Mouse (Mus musculus): Measurements from ENCODE around the gene Gm21972. TPM values are rescaled to one million over a fixed set of nuclear protein-coding genes. Genes with fewer than 3 reads are reported as not detected.
A peak's percentile ranks its signal among the peaks of the same experiment; 100 is the strongest.

The Gm21972 gene
- total and polyA plus RNA-seq, 3 experiments: 0.47 to 78.8 (median 4.4) TPM

DNA sequence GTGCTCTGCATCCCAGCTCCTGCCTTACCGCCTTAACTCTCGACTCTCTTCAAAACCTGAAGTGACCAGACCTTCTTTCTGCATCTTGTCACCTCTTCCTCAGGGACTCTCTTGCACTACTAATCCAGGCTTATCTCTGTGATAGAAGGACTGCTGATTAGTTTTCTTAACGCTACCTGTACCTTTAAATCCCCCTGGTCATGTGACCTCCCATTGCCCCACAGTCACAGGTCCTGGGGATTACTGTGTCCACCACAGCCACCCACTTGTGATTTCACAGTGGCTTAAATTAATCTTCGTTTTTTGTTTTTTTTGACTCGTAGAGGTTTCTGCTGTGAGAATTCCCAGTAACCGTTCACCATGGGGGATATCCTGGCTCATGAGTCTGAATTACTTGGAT, 23.2 kb downstream of the Gm21972 start:
- Histone ChIP-seq H3K27ac (ENCODE audit: insufficient read depth, low read depth) (peak overlapping the region; percentile 63; the same call in 1 of the 2 replicates), H3K4me1 (ENCODE audit: control insufficient read depth in 1 of 2, insufficient read depth in 2 of 2) (peaks cover 3 to 44% of the 10 kb centered on the region in 2 experiments; a peak in 3 of 4 replicates), H3K4me3 (replicated peaks in 1 of 3; ENCODE audit: low read depth in 2 of 3, low read length in 2 of 3, poor library complexity in 1 of 3) (peak overlapping the region in 2 of 3 experiments; percentile 4 to 76), H3K27me3 (replicated peaks) (no peaks in the 10 kb centered on the region), H3K79me2 (replicated peaks; ENCODE audit: control insufficient read depth, extremely low read depth, insufficient read depth, poor library complexity, severe bottlenecking) (no peaks in the 10 kb centered on the region), H3K9ac (ENCODE audit: insufficient read depth, low read depth) (peak overlapping the region; percentile 1), H3K36me3 (replicated peaks in 1 of 2; ENCODE audit: control insufficient read depth in 1 of 2, insufficient read depth in 1 of 2, low read length in 1 of 2) (peaks cover 18 to 43% of the 10 kb centered on the region in 2 experiments), H3K4me2 (ENCODE audit: insufficient read depth, low read depth, poor library complexity, severe bottlenecking) (peak overlapping the region; percentile 46), H3K9me3 (replicated peaks; ENCODE audit: low read length) (no peaks in the 10 kb centered on the region)
- peak; percentile 12 for DNase-seq (ENCODE audit: extremely low read depth)
- TF ChIP-seq GABPA (IDR thresholded peaks at IDR 0.05; ENCODE audit: insufficient replicate concordance, low read depth, low read length): no peak
- no peak for TF ChIP-seq ZKSCAN1 (IDR thresholded peaks at IDR 0.05; ENCODE audit: borderline replicate concordance, low read depth, low read length)
- peak; percentile 62 for TF ChIP-seq USF1 (IDR thresholded peaks at IDR 0.05; ENCODE audit: low read depth, low read length)
- no peak for TF ChIP-seq ZMIZ1 (IDR thresholded peaks at IDR 0.05; ENCODE audit: low read depth, low read length)
- peak; percentile 59 for TF ChIP-seq USF2 (conservative IDR thresholded peaks at IDR 0.05; ENCODE audit: low read depth, low read length)
- no peak for TF ChIP-seq MAX (IDR thresholded peaks at IDR 0.05; ENCODE audit: low read length)
- no peak for TF ChIP-seq MAFK (IDR thresholded peaks at IDR 0.05; ENCODE audit: insufficient replicate concordance, low read length)
- TF ChIP-seq SMC3 (IDR thresholded peaks at IDR 0.05; ENCODE audit: low read depth, low read length): no peak
- no peak for TF ChIP-seq MEF2A (IDR thresholded peaks at IDR 0.05; ENCODE audit: borderline replicate concordance, low read depth, low read length)
- TF ChIP-seq NELFE (IDR thresholded peaks at IDR 0.05; ENCODE audit: low read depth, low read length): no peak
- TF ChIP-seq HCFC1 (IDR thresholded peaks at IDR 0.05; ENCODE audit: low read depth, low read length): no peak
- no peak for TF ChIP-seq SIN3A (IDR thresholded peaks at IDR 0.05; ENCODE audit: low read length)
- TF ChIP-seq IRF4 (IDR thresholded peaks at IDR 0.05; ENCODE audit: low read depth, low read length): no peak
- no peak for TF ChIP-seq ETS1 (conservative IDR thresholded peaks at IDR 0.05; ENCODE audit: low read depth, low read length)
- no peak for TF ChIP-seq JUND (conservative IDR thresholded peaks at IDR 0.05; ENCODE audit: low read depth, low read length)
- no peak for TF ChIP-seq EP300 (IDR thresholded peaks at IDR 0.05; ENCODE audit: low read length)
- TF ChIP-seq ELF1 (IDR thresholded peaks at IDR 0.05; ENCODE audit: low read depth, low read length): no peak
- dilution Hi-C loops (cut with MboI; ENCODE audit: extremely low pct_ligation_motif_present, extremely low pct_unique_long_range_greater_than_20kb, low sequenced_read_pairs): no loop called here
- in situ Hi-C loops (cut with MboI; ENCODE audit: low pct_ligation_motif_present, low pct_unique_long_range_greater_than_20kb, low sequenced_read_pairs): no loop called here

DNA sequence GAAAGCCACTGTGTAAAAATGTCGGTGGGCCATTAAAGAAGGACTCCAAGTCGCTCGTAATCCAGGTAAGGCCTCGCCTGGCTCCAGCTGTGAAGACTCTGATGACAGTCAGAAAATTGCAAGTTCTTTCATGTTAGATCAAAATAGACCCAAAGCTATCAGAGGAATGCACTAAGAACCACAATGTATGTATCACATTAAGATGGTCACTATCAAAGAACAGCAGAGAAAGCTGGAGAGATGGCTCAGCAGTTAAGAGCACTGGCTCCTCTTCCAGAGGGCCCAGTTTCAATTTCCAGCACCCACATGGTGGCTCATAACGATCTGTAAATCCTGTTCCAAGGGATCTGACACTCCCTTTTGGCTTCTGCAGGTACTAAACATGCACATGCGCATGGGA, 26.6 kb downstream of the Gm21972 start:
- no peak overlapping the region for H3K9ac ChIP-seq (ENCODE audit: insufficient read depth, low read depth)
- peaks cover 42 to 71% of the 10 kb centered on the region in 2 experiments for H3K36me3 ChIP-seq (replicated peaks in 1 of 2; ENCODE audit: control insufficient read depth in 1 of 2, insufficient read depth in 1 of 2, low read length in 1 of 2)
- TF ChIP-seq MYC (IDR thresholded peaks at IDR 0.05; ENCODE audit: low read depth, low read length): no peak
- TF ChIP-seq NRF1 (IDR thresholded peaks at IDR 0.05; ENCODE audit: low read depth, low read length): no peak
- no peak for TF ChIP-seq MAFK (IDR thresholded peaks at IDR 0.05; ENCODE audit: insufficient replicate concordance, low read length)
- no peak for TF ChIP-seq ZC3H11A (IDR thresholded peaks at IDR 0.05; ENCODE audit: low read depth, low read length)
- no peak for TF ChIP-seq IRF4 (IDR thresholded peaks at IDR 0.05; ENCODE audit: low read depth, low read length)
- TF ChIP-seq MAX (IDR thresholded peaks at IDR 0.05; ENCODE audit: low read length): no peak
- TF ChIP-seq KAT2A (IDR thresholded peaks at IDR 0.05; ENCODE audit: insufficient replicate concordance, low read length): no peak
- TF ChIP-seq TBP (conservative IDR thresholded peaks at IDR 0.05; ENCODE audit: low read depth, low read length): no peak
- TF ChIP-seq RAD21 (IDR thresholded peaks at IDR 0.05; ENCODE audit: low read depth, low read length): no peak
- no peak for TF ChIP-seq JUN (IDR thresholded peaks at IDR 0.05; ENCODE audit: insufficient read depth, low read depth, low read length)
- no peak for TF ChIP-seq PAX5 (IDR thresholded peaks at IDR 0.05; ENCODE audit: low read length)
- no peak for TF ChIP-seq ZKSCAN1 (IDR thresholded peaks at IDR 0.05; ENCODE audit: borderline replicate concordance, low read depth, low read length)
- TF ChIP-seq POLR2A (IDR thresholded peaks at IDR 0.05; ENCODE audit: low read depth, low read length): no peak
- H3K4me3 ChIP-seq (replicated peaks in 1 of 3; ENCODE audit: low read depth in 2 of 3, low read length in 2 of 3, poor library complexity in 1 of 3): no peak overlapping the region
- no peaks in the 10 kb centered on the region for H3K79me2 ChIP-seq (replicated peaks; ENCODE audit: control insufficient read depth, extremely low read depth, insufficient read depth, poor library complexity, severe bottlenecking)
- in situ Hi-C loops (cut with MboI; ENCODE audit: low pct_ligation_motif_present, low pct_unique_long_range_greater_than_20kb, low sequenced_read_pairs) (no loop called here), dilution Hi-C loops (cut with MboI; ENCODE audit: extremely low pct_ligation_motif_present, extremely low pct_unique_long_range_greater_than_20kb, low sequenced_read_pairs) (no loop called here)
- H3K27ac ChIP-seq (ENCODE audit: insufficient read depth, low read depth): no peak overlapping the region
- no peak overlapping the region for H3K4me2 ChIP-seq (ENCODE audit: insufficient read depth, low read depth, poor library complexity, severe bottlenecking)
- no peaks in the 10 kb centered on the region for H3K9me3 ChIP-seq (replicated peaks; ENCODE audit: low read length)
- H3K27me3 ChIP-seq (replicated peaks): no peaks in the 10 kb centered on the region
- no peak for DNase-seq (ENCODE audit: extremely low read depth)
- peaks cover 3 to 37% of the 10 kb centered on the region in 2 experiments; a peak in 3 of 4 replicates for H3K4me1 ChIP-seq (ENCODE audit: control insufficient read depth in 1 of 2, insufficient read depth in 2 of 2)

All from CH12.LX (cell line).